Mouse (Mus musculus): ENCODE results near the gene Cyp2d10. TPM values are rescaled to one million over a fixed set of nuclear protein-coding genes. Genes with fewer than 3 reads are reported as not detected.

Gene Cyp2d10
- 0.34 and 0.62 TPM in 2 replicates for polyA plus RNA-seq (2012; rRNA removed)

GRCm38 (mm10) chr15:82406981-82407380, at the start of gene Cyp2d10:
Cyp2d10 (minus strand) TSS chr15:82407195.

GRCm38 (mm10) chr15:82433137-82433536, 26.1 kb upstream of the Cyp2d10 start, which contains the start of gene Cyp2d9:
Cyp2d9 (plus strand) TSS chr15:82433437.

GRCm38 (mm10) chr15:82393922-82394321, 13.1 kb downstream of the Cyp2d10 start, which contains the start of gene Cyp2d11:
Cyp2d11 (minus strand) TSS chr15:82394022.

GRCm38 (mm10) chr15:82379871-82380713, 26.9 kb downstream of the Cyp2d10 start, which contains the start of gene Cyp2d22:
Cyp2d22 (minus strand) TSS chr15:82380260.

GRCm38 (mm10) chr15:82354126-82354945, 52.7 kb downstream of the Cyp2d10 start, which contains the start of gene Ndufa6:
Ndufa6 (minus strand) TSS chr15:82354322.

Other genes with a start within 250 kb of the Cyp2d10 start
- gene Shisa8, start 194.4 kb downstream of the Cyp2d10 start, polyA plus RNA-seq (2012; rRNA removed), result 0.57 and 1.2 TPM in 2 replicates
- 0.14 and 0.28 TPM in 2 replicates for gene Tnfrsf13c, start 182.8 kb downstream of the Cyp2d10 start, polyA plus RNA-seq (2012; rRNA removed)
- 45.2 and 65.4 TPM in 2 replicates for gene Cenpm, start 162.4 kb downstream of the Cyp2d10 start, polyA plus RNA-seq (2012; rRNA removed)
- gene 1500009C09Rik, start 154.8 kb downstream of the Cyp2d10 start, polyA plus RNA-seq (2012; rRNA removed), result 6.7 and 13.2 TPM in 2 replicates
- 154 and 257 TPM in 2 replicates for gene Sept3, start 132.3 kb downstream of the Cyp2d10 start, polyA plus RNA-seq (2012; rRNA removed)
- gene Wbp2nl, start 108.2 kb downstream of the Cyp2d10 start, polyA plus RNA-seq (2012; rRNA removed), result 0.18 and 0.19 TPM in 2 replicates
- 47.0 and 64.3 TPM in 2 replicates for gene Naga, start 68.3 kb downstream of the Cyp2d10 start, polyA plus RNA-seq (2012; rRNA removed)
- 4.6 and 5.6 TPM in 2 replicates for gene Pheta2, start 68.3 kb downstream of the Cyp2d10 start, polyA plus RNA-seq (2012; rRNA removed)
- 188 and 236 TPM in 2 replicates for gene Smdt1, start 68.2 kb downstream of the Cyp2d10 start, polyA plus RNA-seq (2012; rRNA removed)
- gene Ndufa6, start 52.9 kb downstream of the Cyp2d10 start, polyA plus RNA-seq (2012; rRNA removed), result 289 and 293 TPM in 2 replicates
- gene Cyp2d22, start 26.9 kb downstream of the Cyp2d10 start, polyA plus RNA-seq (2012; rRNA removed), result 11.4 and 15.8 TPM in 2 replicates
- not detected in 2 replicates for gene Cyp2d11, start 13.2 kb downstream of the Cyp2d10 start, polyA plus RNA-seq (2012; rRNA removed)
- gene Cyp2d9, start 26.2 kb upstream of the Cyp2d10 start, polyA plus RNA-seq (2012; rRNA removed), result 0.09 TPM in 1 of 2 replicates, not detected in the other
- not detected in 2 replicates for gene Cyp2d12, start 147.9 kb upstream of the Cyp2d10 start, polyA plus RNA-seq (2012; rRNA removed)
- not detected in 2 replicates for gene Cyp2d34, start 213.8 kb upstream of the Cyp2d10 start, polyA plus RNA-seq (2012; rRNA removed)

All from central nervous system, embryonic 11.5 days (tissue).